Mouse (Mus musculus) right cerebral cortex, postnatal 25 days (tissue): ENCODE results near the gene Tprgl.

Experiments used
- DNase-seq: peaks from one replicate; pipeline ENCODE4 v3.0.0; 2022

Gene Tprgl

GRCm38 (mm10) chr4:154160538-154161390 is at the start of gene Tprgl:
TSS of gene Tprgl (minus strand) at chr4:154160666.
- peak; percentile 97 for DNase-seq

GRCm38 (mm10) chr4:154209825-154210224 is 49.4 kb upstream of the Tprgl start:
- no peak for DNase-seq

GRCm38 (mm10) chr4:154209054-154209453 is 48.6 kb upstream of the Tprgl start:
- no peak for DNase-seq

GRCm38 (mm10) chr4:154207261-154207660 is 46.8 kb upstream of the Tprgl start:
- peak; percentile 20 for DNase-seq

GRCm38 (mm10) chr4:154205392-154205791 is 44.9 kb upstream of the Tprgl start:
- DNase-seq, result no peak

GRCm38 (mm10) chr4:154204532-154204931 is 44.1 kb upstream of the Tprgl start:
- no peak for DNase-seq

- no peak for DNase-seq
Observed at GRCm38 (mm10) chr4:154201511-154201910, 41.0 kb upstream of the Tprgl start.

GRCm38 (mm10) chr4:154198377-154198961 is 38.0 kb upstream of the Tprgl start:
- DNase-seq, result no peak

GRCm38 (mm10) chr4:154197961-154198360 is 37.5 kb upstream of the Tprgl start:
- DNase-seq, result no peak

GRCm38 (mm10) chr4:154188948-154189347 is 28.5 kb upstream of the Tprgl start:
- no peak for DNase-seq

GRCm38 (mm10) chr4:154186002-154186537 is 25.6 kb upstream of the Tprgl start:
- no peak for DNase-seq

- DNase-seq, result no peak
Observed at GRCm38 (mm10) chr4:154185001-154185400, 24.5 kb upstream of the Tprgl start.

- DNase-seq, result no peak
Observed at GRCm38 (mm10) chr4:154183566-154183965, 23.1 kb upstream of the Tprgl start.

GRCm38 (mm10) chr4:154181001-154181400 is 20.5 kb upstream of the Tprgl start:
- DNase-seq, result no peak

- no peak for DNase-seq
Observed at GRCm38 (mm10) chr4:154177257-154177656, 16.8 kb upstream of the Tprgl start.

- no peak for DNase-seq
Observed at GRCm38 (mm10) chr4:154171931-154172604, 11.6 kb upstream of the Tprgl start.

- DNase-seq, result no peak
Observed at GRCm38 (mm10) chr4:154171151-154171930, 10.9 kb upstream of the Tprgl start.

GRCm38 (mm10) chr4:154170506-154171150 is 10.2 kb upstream of the Tprgl start, which contains the start of gene Megf6:
TSS of gene Megf6 (plus strand) at chr4:154170730.
- DNase-seq, result no peak

GRCm38 (mm10) chr4:154170021-154170420 is 9.6 kb upstream of the Tprgl start:
- no peak for DNase-seq

- no peak for DNase-seq
Observed at GRCm38 (mm10) chr4:154167053-154167452, 6.6 kb upstream of the Tprgl start.

GRCm38 (mm10) chr4:154163296-154163695 is 2.8 kb upstream of the Tprgl start:
- peak; percentile 54 for DNase-seq

- no peak for DNase-seq
Observed at GRCm38 (mm10) chr4:154159961-154160537, 417 bp downstream of the Tprgl start.
